Mouse (Mus musculus) midbrain, embryonic 13.5 days (tissue): ENCODE measurements at regions not wholly inside any gene's neighbourhood (a gene's known extent, or its start where the extent isn't known, plus 50 kb on each side); places are given as distances from the start of the nearest gene placed in this dataset.
"Not testable (repeated sequence)": the region's sequence is repeated elsewhere in the genome, so short reads cannot be mapped to it uniquely, and the experiment has no call there.

Source experiments
- ATAC-seq: fragments of 200-750 bp; cut with Nextera tagmentation; 2 replicates; pipeline ENCODE4 v1.8.0; 2017; ENCODE audit warnings: mild to moderate bottlenecking, moderate TSS enrichment, moderate library complexity
- H3K27ac ChIP-seq: fragments of 300-500 bp; sonication (generic); 2 replicates; pipeline ENCODE4 v1.5.1; 2015; ENCODE audit warnings: inconsistent platforms, mild to moderate bottlenecking, moderate library complexity
- H3K27me3 ChIP-seq: fragments of 300-500 bp; sonication (generic); 2 replicates; pipeline ENCODE4 v1.6.1; 2015; ENCODE audit warnings: mild to moderate bottlenecking, inconsistent platforms
- H3K36me3 ChIP-seq: fragments of 300-500 bp; sonication (generic); 2 replicates; pipeline ENCODE4 v1.6.1; 2015; ENCODE audit warnings: mild to moderate bottlenecking, inconsistent platforms
- H3K4me1 ChIP-seq: fragments of 300-500 bp; sonication (generic); replicated peaks from 2 replicates; pipeline ENCODE4 v1.6.1; 2015; ENCODE audit warnings: inconsistent platforms
- H3K4me2 ChIP-seq: fragments of 300-500 bp; sonication (generic); replicated peaks from 2 replicates; pipeline ENCODE4 v1.6.1; 2015; ENCODE audit warnings: moderate library complexity, mild to moderate bottlenecking, inconsistent platforms
- H3K4me3 ChIP-seq: fragments of 300-500 bp; sonication (generic); replicated peaks from 2 replicates; pipeline ENCODE4 v1.5.1; 2015; ENCODE audit warnings: mild to moderate bottlenecking, inconsistent platforms
- H3K9ac ChIP-seq: fragments of 300-500 bp; sonication (generic); replicated peaks from 2 replicates; pipeline ENCODE4 v1.6.1; 2015; ENCODE audit warnings: mild to moderate bottlenecking, inconsistent platforms
- H3K9me3 ChIP-seq: fragments of 300-500 bp; sonication (generic); 2 replicates; pipeline ENCODE4 v1.6.1; 2016; ENCODE audit warnings: mild to moderate bottlenecking, inconsistent platforms
- WGBS: fragments of 180-500 bp; shearing (Covaris S2); methylation state at CpG from one replicate; pipeline ENCODE4 v1.1.7; 2015; 5-methylcytosine and 5-hydroxymethylcytosine counted together

DNA sequence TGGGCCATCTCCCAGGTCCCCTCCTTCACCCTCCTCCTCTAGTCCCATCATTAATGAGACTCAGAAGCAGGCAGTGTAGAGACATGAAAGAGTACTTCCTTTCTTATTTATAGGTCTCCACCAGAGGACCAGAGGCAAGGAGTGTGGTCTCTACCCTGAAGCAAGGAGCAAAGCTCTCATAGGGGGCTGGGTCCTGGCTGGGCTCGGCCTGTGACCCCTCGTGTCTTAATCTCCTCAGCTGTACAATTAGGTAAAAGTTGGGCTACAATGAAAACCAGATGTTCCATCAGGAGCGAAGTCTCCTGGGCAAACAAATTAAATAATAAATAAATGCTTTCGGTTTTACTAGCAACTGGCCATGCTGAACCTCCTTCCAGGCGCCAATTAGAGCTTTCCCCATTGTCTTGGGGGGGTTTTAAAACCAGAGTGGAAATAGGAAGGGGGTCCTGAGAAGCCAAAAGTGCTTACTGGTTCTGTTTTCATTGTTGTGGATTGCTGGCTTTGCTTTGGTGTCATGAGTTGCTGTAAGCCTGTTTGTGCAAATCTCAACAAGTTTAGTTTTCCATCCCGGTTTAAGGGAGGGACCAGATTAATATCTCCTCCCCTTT is 454.2 kb upstream of the Sall1 start:
- no peak for ATAC-seq
- H3K27me3 ChIP-seq, result no peaks in the 10 kb centered on the region
- H3K4me2 ChIP-seq, result no peak overlapping the region
- no peak overlapping the region for H3K4me3 ChIP-seq
- H3K36me3 ChIP-seq, result no peaks in the 10 kb centered on the region
- H3K4me1 ChIP-seq, result no peaks in the 10 kb centered on the region
- H3K9me3 ChIP-seq, result no peaks in the 10 kb centered on the region
- 63% methylated on average over 6 of the region's 6 CpGs for WGBS
- H3K27ac ChIP-seq, result no peak overlapping the region
- H3K9ac ChIP-seq, result no peak overlapping the region

DNA sequence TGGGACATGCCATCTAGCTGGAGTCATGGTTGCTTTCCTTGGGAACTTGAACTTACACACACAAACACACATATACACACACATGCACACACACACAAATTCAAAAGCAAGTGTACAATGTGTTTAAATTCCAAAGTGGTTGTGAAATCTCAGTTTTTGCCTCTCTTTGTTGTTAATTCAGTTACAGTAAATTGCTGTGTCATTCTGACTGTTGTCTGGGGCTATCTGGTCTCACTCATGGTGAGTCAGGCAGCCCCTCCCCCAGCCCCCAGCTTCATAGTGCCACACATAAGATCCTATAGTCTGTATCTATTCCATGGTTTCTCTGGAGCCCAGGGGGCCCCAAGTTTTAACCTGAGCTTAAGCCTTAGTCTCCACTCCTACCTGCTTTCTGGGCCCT is 448.4 kb upstream of the Sall1 start:
- no peak for ATAC-seq
- no peaks in the 10 kb centered on the region for H3K9me3 ChIP-seq
- H3K4me3 ChIP-seq, result no peak overlapping the region
- H3K27ac ChIP-seq, result no peak overlapping the region
- H3K9ac ChIP-seq, result no peak overlapping the region
- no peaks in the 10 kb centered on the region for H3K4me1 ChIP-seq
- no peaks in the 10 kb centered on the region for H3K27me3 ChIP-seq
- no peak overlapping the region for H3K4me2 ChIP-seq
- H3K36me3 ChIP-seq, result no peaks in the 10 kb centered on the region

DNA sequence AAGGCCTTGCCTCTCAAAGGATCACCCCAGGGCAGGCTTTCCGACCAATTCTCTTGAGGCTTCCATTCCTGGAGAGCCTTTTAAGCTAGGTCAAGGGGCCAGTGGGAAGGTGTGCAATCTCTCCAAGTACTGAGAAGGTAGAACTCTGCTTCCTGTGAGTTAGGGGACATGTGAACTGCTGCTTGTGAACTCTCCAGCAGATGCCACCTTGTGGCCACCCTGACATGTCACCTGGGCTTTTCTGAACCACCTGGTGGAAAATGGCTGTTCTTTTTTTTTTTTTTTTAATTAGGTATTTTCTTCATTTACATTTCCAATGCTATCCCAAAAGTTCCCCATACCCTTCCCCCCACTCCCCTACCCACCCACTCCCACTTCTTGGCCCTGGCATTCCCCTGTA is 438.5 kb upstream of the Sall1 start:
- H3K4me1 ChIP-seq, H3K9ac ChIP-seq, H3K27ac ChIP-seq, H3K36me3 ChIP-seq, H3K27me3 ChIP-seq, H3K4me3 ChIP-seq, ATAC-seq, H3K9me3 ChIP-seq, H3K4me2 ChIP-seq: not testable (repeated sequence)
- WGBS, result 52% methylated on average over 1 of the region's 1 CpGs

DNA sequence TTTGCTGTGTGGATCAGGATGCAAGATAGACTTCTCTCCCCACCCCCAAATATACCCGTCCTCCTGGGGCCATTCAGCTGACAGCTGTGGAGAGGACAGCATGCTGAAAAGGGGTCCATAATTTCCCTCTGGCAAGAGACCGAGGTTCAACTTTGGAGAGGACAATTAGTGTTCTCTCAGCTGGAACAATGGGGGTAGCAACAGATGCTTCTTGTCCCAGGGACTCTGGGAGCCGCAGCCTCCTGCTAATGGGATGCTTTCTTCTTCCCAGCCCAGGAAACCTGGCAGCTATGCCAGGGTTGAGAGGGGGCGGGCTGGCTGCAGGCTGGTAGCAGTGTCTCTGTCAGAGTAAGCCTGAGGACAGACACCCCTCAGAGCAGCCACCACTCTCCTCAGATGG is 433.0 kb upstream of the Sall1 start:
- Histone ChIP-seq H3K9me3 (no peaks in the 10 kb centered on the region), H3K36me3 (no peaks in the 10 kb centered on the region), H3K27me3 (no peaks in the 10 kb centered on the region), H3K4me3 (no peak overlapping the region), H3K4me1 (peaks cover 4% of the 10 kb centered on the region), H3K9ac (no peak overlapping the region), H3K4me2 (no peak overlapping the region), H3K27ac (no peak overlapping the region)
- WGBS, result 36% methylated on average over 4 of the region's 4 CpGs
- ATAC-seq, result 0 out of 2 replicates have a peak, but pooled peaks have one; percentile 14

DNA sequence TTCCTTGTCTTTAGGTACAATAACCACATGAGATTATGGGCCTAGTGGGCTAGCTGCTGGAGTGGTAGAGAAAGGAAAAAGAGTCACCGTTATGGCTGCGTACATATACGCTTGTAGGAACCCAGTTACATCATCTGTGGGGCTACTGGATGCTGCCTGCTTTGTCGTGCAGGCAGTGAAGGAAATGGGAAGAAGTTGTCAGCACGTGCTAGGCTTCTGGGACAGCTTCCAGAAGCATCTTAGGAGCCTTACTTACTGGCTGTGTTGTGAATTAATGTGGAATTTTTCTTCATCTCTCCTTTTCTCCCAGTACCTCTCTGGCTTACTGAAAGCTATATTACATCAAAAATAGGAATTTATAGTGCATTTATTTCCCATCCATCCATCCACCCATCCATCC is 427.2 kb upstream of the Sall1 start:
- Histone ChIP-seq H3K27ac (no peak overlapping the region), H3K4me2 (no peak overlapping the region), H3K9me3 (no peaks in the 10 kb centered on the region), H3K4me1 (no peaks in the 10 kb centered on the region), H3K36me3 (no peaks in the 10 kb centered on the region), H3K4me3 (no peak overlapping the region), H3K9ac (no peak overlapping the region), H3K27me3 (no peaks in the 10 kb centered on the region)
- WGBS, result 92% methylated on average over 5 of the region's 5 CpGs
- ATAC-seq, result no peak

DNA sequence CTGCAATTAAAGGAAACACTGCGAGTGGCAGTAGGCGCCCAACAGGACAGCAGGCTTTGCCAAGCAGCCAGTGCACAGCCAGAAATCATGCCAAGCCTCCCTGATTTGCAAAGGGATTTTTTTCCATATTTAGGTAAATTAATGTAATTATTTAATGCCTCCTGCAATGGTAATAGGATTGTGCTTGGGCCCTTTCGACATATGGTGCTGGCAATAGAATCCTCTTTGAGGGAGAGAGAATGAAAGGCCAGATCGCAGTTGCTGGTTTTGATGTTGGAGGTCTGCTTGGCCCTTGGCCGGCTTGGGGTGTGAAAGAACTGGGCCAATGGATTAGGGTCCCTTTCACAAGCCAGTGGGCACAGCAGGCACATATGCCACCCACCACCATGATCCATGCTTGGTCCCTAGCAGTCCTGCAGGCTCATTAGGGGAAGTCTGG is 424.8 kb upstream of the Sall1 start:
- no peak overlapping the region for H3K4me2 ChIP-seq
- H3K9ac ChIP-seq, result no peak overlapping the region
- ATAC-seq, result no peak
- H3K27me3 ChIP-seq, result no peaks in the 10 kb centered on the region
- H3K9me3 ChIP-seq, result no peaks in the 10 kb centered on the region
- H3K4me1 ChIP-seq, result 0 out of 2 replicates have a peak, but pooled peaks cover 5% of the 10 kb centered on the region
- no peaks in the 10 kb centered on the region for H3K36me3 ChIP-seq
- no peak overlapping the region for H3K4me3 ChIP-seq
- no peak overlapping the region for H3K27ac ChIP-seq
- WGBS, result 84% methylated on average over 5 of the region's 5 CpGs

DNA sequence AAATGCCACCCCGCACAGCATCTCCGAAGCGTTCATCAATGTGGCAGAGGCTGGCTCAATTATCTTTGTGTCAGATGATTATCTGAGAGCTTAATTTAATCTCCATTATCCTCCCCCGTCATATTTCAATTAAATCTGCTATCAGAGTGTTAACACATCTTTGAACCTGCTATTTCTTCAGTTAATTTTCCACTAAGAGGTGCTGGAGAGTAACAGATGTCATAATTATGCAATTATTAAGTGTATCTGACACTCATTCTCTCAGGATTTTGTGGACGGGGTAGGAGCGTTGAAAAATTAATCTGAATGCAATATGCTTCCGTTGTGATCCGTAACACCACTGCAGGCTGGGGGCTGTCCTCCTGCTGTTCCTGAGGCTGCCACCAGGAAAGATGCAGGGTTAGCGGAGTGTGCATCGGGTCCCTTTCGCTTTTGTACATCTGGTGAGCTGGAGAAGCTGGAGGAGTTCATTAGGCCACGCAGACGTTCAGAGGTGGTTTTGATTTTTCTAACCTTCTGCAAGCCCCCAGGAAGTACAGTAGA is 421.3 kb upstream of the Sall1 start:
- Histone ChIP-seq H3K4me3 (no peak overlapping the region), H3K36me3 (no peaks in the 10 kb centered on the region), H3K4me1 (0 out of 2 replicates have a peak, but pooled peaks cover 5% of the 10 kb centered on the region), H3K9me3 (no peaks in the 10 kb centered on the region), H3K27ac (no peak overlapping the region), H3K4me2 (no peak overlapping the region), H3K9ac (no peak overlapping the region), H3K27me3 (no peaks in the 10 kb centered on the region)
- 66% methylated on average over 13 of the region's 13 CpGs for WGBS
- ATAC-seq, result peak; percentile 75

DNA sequence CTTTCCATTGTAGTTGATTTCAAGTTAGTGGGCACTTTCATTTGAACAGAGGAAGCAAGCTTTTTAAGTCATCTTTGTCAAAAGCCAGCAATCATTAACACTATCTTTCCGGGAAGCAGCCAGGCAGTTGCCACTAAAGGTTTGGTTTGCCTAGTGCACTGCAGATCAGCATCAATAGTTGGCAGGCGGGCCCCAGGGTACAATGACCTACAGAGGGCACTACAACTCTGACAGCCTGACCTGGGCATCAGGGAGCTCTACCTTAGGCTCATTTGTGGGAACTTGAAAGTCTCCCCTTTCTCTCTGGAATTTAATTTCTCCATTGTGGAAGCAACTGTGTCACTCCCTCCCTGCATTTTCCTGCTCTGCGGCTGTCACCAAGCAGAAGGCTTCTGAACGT is 412.6 kb upstream of the Sall1 start:
- H3K9me3 ChIP-seq, result no peaks in the 10 kb centered on the region
- H3K4me2 ChIP-seq, result no peak overlapping the region
- H3K27ac ChIP-seq, result no peak overlapping the region
- no peak overlapping the region for H3K9ac ChIP-seq
- no peaks in the 10 kb centered on the region for H3K4me1 ChIP-seq
- H3K4me3 ChIP-seq, result no peak overlapping the region
- ATAC-seq, result no peak
- H3K36me3 ChIP-seq, result no peaks in the 10 kb centered on the region
- WGBS, result 58% methylated on average over 4 of the region's 4 CpGs
- H3K27me3 ChIP-seq, result no peaks in the 10 kb centered on the region

DNA sequence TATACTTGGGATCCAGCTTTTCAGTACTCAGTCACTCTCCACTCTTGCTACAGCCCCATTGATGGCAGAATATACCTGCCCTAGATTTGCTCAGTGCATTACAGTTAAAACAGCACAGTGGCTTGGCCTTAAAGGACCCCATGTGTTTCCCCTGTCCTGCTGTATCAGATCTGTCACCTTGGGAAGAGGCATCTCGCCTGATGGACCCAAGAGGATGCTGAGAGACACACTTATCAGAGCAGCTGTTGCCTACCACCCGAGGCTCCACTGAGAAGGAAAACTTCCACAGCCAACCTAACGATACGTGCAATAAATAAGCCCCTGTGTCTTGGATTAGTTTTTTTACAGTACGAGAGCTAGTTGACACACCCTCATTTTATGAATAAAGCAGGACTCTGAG is 411.8 kb upstream of the Sall1 start:
- Histone ChIP-seq H3K27ac (no peak overlapping the region), H3K4me1 (no peaks in the 10 kb centered on the region), H3K4me3 (no peak overlapping the region), H3K36me3 (no peaks in the 10 kb centered on the region), H3K9me3 (no peaks in the 10 kb centered on the region), H3K9ac (no peak overlapping the region), H3K4me2 (no peak overlapping the region), H3K27me3 (no peaks in the 10 kb centered on the region)
- WGBS, result 83% methylated on average over 5 of the region's 5 CpGs
- ATAC-seq, result no peak

DNA sequence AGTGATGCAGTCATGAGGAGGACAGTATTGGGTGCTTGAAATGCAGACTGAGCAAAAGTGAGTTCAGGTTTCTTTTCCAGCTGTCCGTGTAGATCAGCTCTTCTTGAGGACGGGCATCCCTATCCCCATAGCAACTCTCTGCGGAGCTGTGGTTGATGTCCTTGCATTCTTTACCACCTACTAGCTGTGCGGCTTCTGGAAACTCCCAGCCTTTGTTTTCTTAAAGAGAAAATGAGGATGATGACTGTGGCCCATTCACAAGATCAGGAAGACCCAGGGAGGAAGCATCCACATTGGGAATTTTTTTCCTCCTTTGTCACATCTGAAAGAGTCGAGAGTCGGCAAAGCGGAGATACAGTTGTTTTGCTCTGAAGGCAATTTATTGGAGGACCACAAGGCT is 410.2 kb upstream of the Sall1 start:
- H3K4me3 ChIP-seq, result no peak overlapping the region
- H3K27me3 ChIP-seq, result no peaks in the 10 kb centered on the region
- H3K36me3 ChIP-seq, result no peaks in the 10 kb centered on the region
- no peak overlapping the region for H3K4me2 ChIP-seq
- ATAC-seq, result no peak
- H3K9ac ChIP-seq, result no peak overlapping the region
- H3K4me1 ChIP-seq, result no peaks in the 10 kb centered on the region
- no peak overlapping the region for H3K27ac ChIP-seq
- no peaks in the 10 kb centered on the region for H3K9me3 ChIP-seq
- WGBS, result 80% methylated on average over 7 of the region's 7 CpGs

DNA sequence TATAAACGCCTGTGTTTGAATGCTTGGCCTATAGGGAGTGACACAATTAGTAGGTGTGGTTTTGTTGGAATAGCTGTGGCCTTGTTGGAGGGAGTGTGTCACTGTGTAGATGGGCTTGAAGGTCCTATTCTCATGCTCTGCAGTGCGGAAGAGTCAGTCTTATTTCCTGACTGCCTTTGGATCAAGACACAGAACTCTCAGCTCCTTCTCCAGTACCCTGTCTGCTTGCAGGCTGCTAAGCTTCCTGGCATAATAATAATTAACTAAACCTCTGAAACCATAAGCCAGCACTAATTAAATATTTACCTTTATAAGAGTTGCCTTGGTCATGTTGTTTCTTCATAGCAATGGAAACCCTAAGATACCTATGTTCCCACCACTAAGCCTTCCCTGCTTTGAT is 409.8 kb upstream of the Sall1 start:
- Histone ChIP-seq H3K9me3 (no peaks in the 10 kb centered on the region), H3K9ac (no peak overlapping the region), H3K27ac (no peak overlapping the region), H3K27me3 (no peaks in the 10 kb centered on the region), H3K4me3 (no peak overlapping the region), H3K4me2 (no peak overlapping the region), H3K36me3 (no peaks in the 10 kb centered on the region), H3K4me1 (no peaks in the 10 kb centered on the region)
- WGBS, result 88% methylated on average over 2 of the region's 2 CpGs
- no peak for ATAC-seq

DNA sequence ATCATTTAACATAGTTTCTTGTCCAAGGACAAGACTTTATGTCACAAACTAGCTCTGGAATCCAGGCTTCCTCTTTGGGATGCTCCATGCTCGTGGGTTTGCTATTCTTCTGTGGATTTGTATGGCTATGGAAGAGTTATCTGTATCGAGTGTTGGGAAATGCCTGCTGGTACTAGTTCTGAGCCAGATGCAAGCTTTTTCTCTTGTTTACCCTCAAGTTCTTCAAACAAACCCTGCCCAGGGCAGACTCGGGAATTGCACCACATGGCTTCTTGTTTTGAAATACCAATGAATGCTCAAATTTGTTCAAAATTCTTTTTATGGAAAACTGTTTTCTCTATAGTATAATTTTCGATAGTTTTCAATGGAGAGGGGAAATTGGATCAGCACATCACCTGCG is 400.5 kb upstream of the Sall1 start:
- Histone ChIP-seq H3K4me3 (no peak overlapping the region), H3K4me2 (no peak overlapping the region), H3K9me3 (no peaks in the 10 kb centered on the region), H3K9ac (no peak overlapping the region), H3K4me1 (no peaks in the 10 kb centered on the region), H3K36me3 (no peaks in the 10 kb centered on the region), H3K27me3 (no peaks in the 10 kb centered on the region), H3K27ac (no peak overlapping the region)
- 84% methylated on average over 5 of the region's 5 CpGs for WGBS
- no peak for ATAC-seq

DNA sequence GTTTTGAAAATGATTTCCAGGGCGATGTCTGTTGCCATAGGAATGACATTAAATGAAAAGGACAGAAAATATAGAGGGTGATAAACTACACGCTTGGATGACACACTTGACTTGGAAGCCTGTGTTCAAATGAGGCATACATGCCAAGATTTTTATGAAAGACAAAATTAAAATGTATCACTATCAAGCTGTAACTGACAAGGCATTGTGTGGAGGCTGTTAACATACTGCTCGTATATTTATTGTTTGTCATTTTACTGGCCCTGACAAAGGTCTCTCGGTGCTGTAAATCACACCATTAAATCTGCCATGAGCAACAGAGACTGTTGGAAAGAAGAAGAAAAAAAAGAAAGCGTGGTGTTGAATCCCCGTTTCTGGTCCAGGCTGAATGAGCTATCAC is 395.3 kb upstream of the Sall1 start:
- no peak overlapping the region for H3K27ac ChIP-seq
- WGBS, result 76% methylated on average over 6 of the region's 6 CpGs
- no peak overlapping the region for H3K9ac ChIP-seq
- no peak overlapping the region for H3K4me3 ChIP-seq
- ATAC-seq, result no peak
- no peaks in the 10 kb centered on the region for H3K36me3 ChIP-seq
- H3K9me3 ChIP-seq, result no peaks in the 10 kb centered on the region
- no peaks in the 10 kb centered on the region for H3K4me1 ChIP-seq
- no peak overlapping the region for H3K4me2 ChIP-seq
- H3K27me3 ChIP-seq, result no peaks in the 10 kb centered on the region
